Mouse (Mus musculus) macrophage (primary cell): ENCODE results near the gene Cfap299. TPM values are rescaled to one million over a fixed set of nuclear protein-coding genes. Genes with fewer than 3 reads are reported as not detected.

Source experiments
- H3K27ac ChIP-seq: fragments of 350-480 bp; formaldehyde crosslinking; 2 replicates; pipeline ENCODE4 v1.9.0; 2021
- H3K36me3 ChIP-seq: fragments of 350-480 bp; formaldehyde crosslinking; 2 replicates; pipeline ENCODE4 v1.9.0; 2021; ENCODE audit errors: inconsistent target
- H3K4me3 ChIP-seq: fragments of 350-480 bp; formaldehyde crosslinking; 2 replicates; pipeline ENCODE4 v1.9.0; 2021; ENCODE audit errors: inconsistent target
- H3K79me2 ChIP-seq: fragments of 350-480 bp; formaldehyde crosslinking; 2 replicates; pipeline ENCODE4 v1.9.0; 2021; ENCODE audit errors: inconsistent target
- WGBS: methylation state at CpG from one replicate; pipeline ENCODE4 v1.1.7; 2026; ENCODE audit warnings: inconsistent platforms; ENCODE audit not compliant: missing documents; 5-methylcytosine and 5-hydroxymethylcytosine counted together
- polyA plus RNA-seq: library from polyadenylated mRNA; stranded (reverse); fragments of 250-400 nt; gene quantifications from 3 replicates; pipeline ENCODE4 v1.2.4, GENCODE M21; 2018; ENCODE audit warnings: inconsistent platforms

Gene Cfap299
- polyA plus RNA-seq, 1 experiment from 2014 or later: not detected

- no peak overlapping the region for H3K4me3 ChIP-seq
- WGBS: 83% methylated on average over 1 of the region's 1 CpGs
- H3K36me3 ChIP-seq: no peaks in the 10 kb centered on the region
- no peaks in the 10 kb centered on the region for H3K79me2 ChIP-seq
- H3K27ac ChIP-seq: no peak overlapping the region
These were observed 194.7 kb downstream of the Cfap299 start for GRCm38 (mm10) chr5:98523783-98524182.

- 60% methylated on average over 1 of the region's 1 CpGs for WGBS
- no peaks in the 10 kb centered on the region for H3K79me2 ChIP-seq
- H3K27ac ChIP-seq: no peak overlapping the region
- H3K4me3 ChIP-seq: no peak overlapping the region
- H3K36me3 ChIP-seq: no peaks in the 10 kb centered on the region
These were observed 212.2 kb downstream of the Cfap299 start for GRCm38 (mm10) chr5:98541333-98541732.

- H3K79me2 ChIP-seq: no peaks in the 10 kb centered on the region
- H3K36me3 ChIP-seq: no peaks in the 10 kb centered on the region
- no peak overlapping the region for H3K4me3 ChIP-seq
- WGBS: 60% methylated on average over 5 of the region's 5 CpGs
- no peak overlapping the region for H3K27ac ChIP-seq
These were observed 221.2 kb downstream of the Cfap299 start for GRCm38 (mm10) chr5:98550285-98550684.

- Histone ChIP-seq H3K27ac (no peak overlapping the region), H3K79me2 (no peaks in the 10 kb centered on the region), H3K4me3 (no peak overlapping the region), H3K36me3 (no peaks in the 10 kb centered on the region)
- WGBS: 46% methylated on average over 1 of the region's 1 CpGs
These were observed 221.8 kb downstream of the Cfap299 start for GRCm38 (mm10) chr5:98550873-98551272.

- no peaks in the 10 kb centered on the region for H3K36me3 ChIP-seq
- H3K27ac ChIP-seq: no peak within 1 kb of the TSS
- no peak within 1 kb of the TSS for H3K4me3 ChIP-seq
- H3K79me2 ChIP-seq: no peaks in the 10 kb centered on the region
These were observed 223.3 kb downstream of the Cfap299 start, which contains the start of gene Gm11111 for GRCm38 (mm10) chr5:98552395-98552794. Gene Gm11111, plus strand, starts transcription at chr5:98552695.

- Histone ChIP-seq H3K36me3 (no peaks in the 10 kb centered on the region), H3K27ac (no peak overlapping the region), H3K79me2 (no peaks in the 10 kb centered on the region), H3K4me3 (no peak overlapping the region)
- 71% methylated on average over 7 of the region's 7 CpGs for WGBS
These were observed 223.9 kb downstream of the Cfap299 start for GRCm38 (mm10) chr5:98552811-98553601.

- WGBS: 90% methylated on average over 4 of the region's 4 CpGs
- no peak overlapping the region for H3K27ac ChIP-seq
- H3K4me3 ChIP-seq: no peak overlapping the region
- no peaks in the 10 kb centered on the region for H3K36me3 ChIP-seq
- H3K79me2 ChIP-seq: no peaks in the 10 kb centered on the region
These were observed 232.2 kb downstream of the Cfap299 start for GRCm38 (mm10) chr5:98561301-98561700.

- 85% methylated on average over 9 of the region's 9 CpGs for WGBS
- Histone ChIP-seq H3K36me3 (no peaks in the 10 kb centered on the region), H3K4me3 (no peak overlapping the region), H3K27ac (no peak overlapping the region), H3K79me2 (no peaks in the 10 kb centered on the region)
These were observed 233.7 kb downstream of the Cfap299 start for GRCm38 (mm10) chr5:98562806-98563205.

GRCm38 (mm10) chr5:98563801-98564200 is 234.7 kb downstream of the Cfap299 start:
- Histone ChIP-seq H3K79me2 (no peaks in the 10 kb centered on the region), H3K4me3 (no peak overlapping the region), H3K36me3 (no peaks in the 10 kb centered on the region), H3K27ac (no peak overlapping the region)
- WGBS: 66% methylated on average over 6 of the region's 9 CpGs

- H3K79me2 ChIP-seq: no peaks in the 10 kb centered on the region
- no peak overlapping the region for H3K27ac ChIP-seq
- no peaks in the 10 kb centered on the region for H3K36me3 ChIP-seq
- WGBS: 78% methylated on average over 5 of the region's 6 CpGs
- H3K4me3 ChIP-seq: no peak overlapping the region
These were observed 237.5 kb downstream of the Cfap299 start for GRCm38 (mm10) chr5:98566461-98567193.

- Histone ChIP-seq H3K36me3 (no peaks in the 10 kb centered on the region), H3K4me3 (no peak overlapping the region), H3K27ac (no peak overlapping the region), H3K79me2 (no peaks in the 10 kb centered on the region)
- WGBS: 90% methylated on average over 4 of the region's 4 CpGs
These were observed 239.4 kb downstream of the Cfap299 start for GRCm38 (mm10) chr5:98568481-98568880.

GRCm38 (mm10) chr5:98569029-98569513 is 240.0 kb downstream of the Cfap299 start:
- Histone ChIP-seq H3K4me3 (no peak overlapping the region), H3K79me2 (no peaks in the 10 kb centered on the region), H3K27ac (no peak overlapping the region), H3K36me3 (no peaks in the 10 kb centered on the region)
- 31% methylated on average over 3 of the region's 3 CpGs for WGBS

GRCm38 (mm10) chr5:98572392-98572791 is 243.3 kb downstream of the Cfap299 start:
- 82% methylated on average over 4 of the region's 4 CpGs for WGBS
- H3K36me3 ChIP-seq: no peaks in the 10 kb centered on the region
- H3K27ac ChIP-seq: no peak overlapping the region
- H3K4me3 ChIP-seq: no peak overlapping the region
- no peaks in the 10 kb centered on the region for H3K79me2 ChIP-seq

- H3K79me2 ChIP-seq: no peaks in the 10 kb centered on the region
- H3K36me3 ChIP-seq: no peaks in the 10 kb centered on the region
- WGBS: 76% methylated on average over 12 of the region's 12 CpGs
- H3K27ac ChIP-seq: no peak overlapping the region
- no peak overlapping the region for H3K4me3 ChIP-seq
These were observed 245.8 kb downstream of the Cfap299 start for GRCm38 (mm10) chr5:98574711-98575470.
